ENCODE assay signal across 8 mouse cellular contexts in genomic region chr8:86746511-86746910, GRCm38 (mm10). TPM values are rescaled to one million over a fixed set of nuclear protein-coding genes. Genes with fewer than 3 reads are reported as not detected.
A peak's percentile ranks its signal among the peaks of the same experiment; 100 is the strongest.
DNase-seq lines count a peak whose midpoint lies in the region; ATAC-seq and TF ChIP-seq lines count a peak whose summit lies in the region.

No protein-coding gene starts in this region.

- peaks cover 25% of the 10 kb centered on the region for H3K4me1 ChIP-seq in embryonic facial prominence, embryonic 10.5 days
- peaks cover 37% of the 10 kb centered on the region for H3K4me1 ChIP-seq in hindbrain, embryonic 13.5 days (replicated peaks)
- H3K4me1 ChIP-seq in liver, embryonic 11.5 days (replicated peaks; ENCODE audit: control insufficient read depth, insufficient read depth, low read length) = peaks cover 10% of the 10 kb centered on the region
- peaks cover 25% of the 10 kb centered on the region; the same call in 1 of the 2 replicates for H3K4me1 ChIP-seq in neural tube, embryonic 14.5 days (ENCODE audit: control insufficient read depth, insufficient read depth, low read length)

- peak; percentile 49 for ATAC-seq in hindbrain, embryonic 13.5 days (ENCODE audit: low FRiP score)
- peak; percentile 26; the same call in 1 of the 2 replicates for ATAC-seq in liver, embryonic 11.5 days (replicated peaks; ENCODE audit: low FRiP score)
- ATAC-seq in neural tube, embryonic 14.5 days (ENCODE audit: low read depth) = peak; percentile 23

- H3K79me2 ChIP-seq in C2C12 (ENCODE audit: control insufficient read depth, insufficient read depth) = peaks cover 41% of the 10 kb centered on the region

- peak overlapping the region; percentile 100 for H3K27ac ChIP-seq in embryonic facial prominence, embryonic 10.5 days (replicated peaks)
- peak overlapping the region; percentile 99 for H3K27ac ChIP-seq in hindbrain, embryonic 13.5 days
- H3K27ac ChIP-seq in liver, embryonic 11.5 days (ENCODE audit: low read depth, low read length) = peak overlapping the region; percentile 50; the same call in 1 of the 2 replicates
- peak overlapping the region; percentile 97; the same call in 1 of the 2 replicates for H3K27ac ChIP-seq in neural tube, embryonic 14.5 days (ENCODE audit: low read depth, low read length)

- peak; percentile 57 for DNase-seq in embryo, embryonic 10 days (ENCODE audit: low spot score)
- no peak for DNase-seq in embryo, embryonic 9.5 days (ENCODE audit: extremely low spot score)
- DNase-seq in embryonic facial prominence, embryonic 10.5 days (ENCODE audit: low spot score) = no peak
- no peak for DNase-seq in liver, embryonic 11.5 days (ENCODE audit: low spot score)
- DNase-seq in right cerebral cortex, postnatal 4 days = no peak

- TF ChIP-seq CTCF in C2C12 (IDR thresholded peaks at IDR 0.05; ENCODE audit: control insufficient read depth, insufficient read depth, insufficient read length) = no peak

- peak overlapping the region; percentile 95 for H3ac ChIP-seq in C2C12 (ENCODE audit: control insufficient read depth, insufficient read length, low read depth)

- H3K36me3 ChIP-seq in C2C12 (ENCODE audit: control insufficient read depth, insufficient read depth) = no peaks in the 10 kb centered on the region
- H3K36me3 ChIP-seq in embryonic facial prominence, embryonic 10.5 days (replicated peaks) = no peaks in the 10 kb centered on the region
- H3K36me3 ChIP-seq in hindbrain, embryonic 13.5 days = no peaks in the 10 kb centered on the region
- no peaks in the 10 kb centered on the region for H3K36me3 ChIP-seq in liver, embryonic 11.5 days (ENCODE audit: control insufficient read depth, insufficient read depth, low read length)
- no peaks in the 10 kb centered on the region for H3K36me3 ChIP-seq in neural tube, embryonic 14.5 days (ENCODE audit: control insufficient read depth, insufficient read depth, low read length)

- peak overlapping the region; percentile 78 for H3K4me2 ChIP-seq in hindbrain, embryonic 13.5 days
- peak overlapping the region; percentile 93 for H3K4me2 ChIP-seq in liver, embryonic 11.5 days
- peak overlapping the region; percentile 55 for H3K4me2 ChIP-seq in neural tube, embryonic 14.5 days (ENCODE audit: low read depth, low read length)

- peaks cover 37% of the 10 kb centered on the region for H3K79me3 ChIP-seq in C2C12 (ENCODE audit: low read depth)

- peak overlapping the region; percentile 71 for H3K4me3 ChIP-seq in C2C12 (ENCODE audit: insufficient read depth, poor library complexity, severe bottlenecking)
- peak overlapping the region; percentile 94 for H3K4me3 ChIP-seq in embryonic facial prominence, embryonic 10.5 days
- H3K4me3 ChIP-seq in hindbrain, embryonic 13.5 days = peak overlapping the region; percentile 85
- peak overlapping the region; percentile 94 for H3K4me3 ChIP-seq in liver, embryonic 11.5 days (ENCODE audit: low read depth, low read length)
- peak overlapping the region; percentile 85 for H3K4me3 ChIP-seq in neural tube, embryonic 14.5 days (ENCODE audit: low read depth, low read length)

- peak overlapping the region; percentile 98 for H3K9ac ChIP-seq in hindbrain, embryonic 13.5 days
- H3K9ac ChIP-seq in liver, embryonic 11.5 days (ENCODE audit: low read depth, low read length) = peak overlapping the region; percentile 94
- peak overlapping the region; percentile 99 for H3K9ac ChIP-seq in neural tube, embryonic 14.5 days (replicated peaks; ENCODE audit: low read depth, low read length)

- no peaks in the 10 kb centered on the region for H3K9me3 ChIP-seq in embryonic facial prominence, embryonic 10.5 days
- H3K9me3 ChIP-seq in hindbrain, embryonic 13.5 days = no peaks in the 10 kb centered on the region
- H3K9me3 ChIP-seq in liver, embryonic 11.5 days (ENCODE audit: control insufficient read depth, low read length) = no peaks in the 10 kb centered on the region
- H3K9me3 ChIP-seq in neural tube, embryonic 14.5 days (ENCODE audit: control insufficient read depth, low read length) = no peaks in the 10 kb centered on the region

- no peaks in the 10 kb centered on the region for H3K27me3 ChIP-seq in C2C12 (ENCODE audit: control insufficient read depth, insufficient read depth, insufficient read length)
- H3K27me3 ChIP-seq in embryonic facial prominence, embryonic 10.5 days (replicated peaks; ENCODE audit: low read depth, poor library complexity, severe bottlenecking) = no peaks in the 10 kb centered on the region
- H3K27me3 ChIP-seq in hindbrain, embryonic 13.5 days = no peaks in the 10 kb centered on the region
- no peaks in the 10 kb centered on the region for H3K27me3 ChIP-seq in liver, embryonic 11.5 days (replicated peaks; ENCODE audit: control insufficient read depth, insufficient read depth, low read length)
- no peaks in the 10 kb centered on the region for H3K27me3 ChIP-seq in neural tube, embryonic 14.5 days (ENCODE audit: control insufficient read depth, insufficient read depth, low read length)

- 3% methylated on average over 11 of the region's 11 CpGs for WGBS in embryonic facial prominence, embryonic 10.5 days
- WGBS in hindbrain, embryonic 13.5 days = 1% methylated on average over 11 of the region's 11 CpGs
- 1% methylated on average over 11 of the region's 11 CpGs for WGBS in liver, embryonic 11.5 days
- 2% methylated on average over 11 of the region's 11 CpGs for WGBS in neural tube, embryonic 14.5 days

TF ChIP-seq in C2C12, 6 proteins besides CTCF, POLR2A, EP300 and RAD21:
- TF ChIP-seq MYOD1 (IDR thresholded peaks at IDR 0.05; ENCODE audit: control insufficient read depth, insufficient read length, low read depth) (no peak), FOSL1 (IDR thresholded peaks at IDR 0.05; ENCODE audit: insufficient read depth, low read length, poor library complexity, severe bottlenecking) (no peak), USF1 (IDR thresholded peaks at IDR 0.05; ENCODE audit: low read depth) (no peak), MYOG (IDR thresholded peaks at IDR 0.05; ENCODE audit: control insufficient read depth, extremely low read depth, insufficient read length) (no peak), CEBPB (IDR thresholded peaks at IDR 0.05; ENCODE audit: low read depth) (no peak), MAX (IDR thresholded peaks at IDR 0.05) (no peak)

RNA-seq across cellular contexts. Expression of gene Siah1a, which starts 0.8 kb away (rescaled TPM):
- 9.1 TPM for polyA plus RNA-seq in C2C12 (2012; fragmentation: generic; extraction: Trizol)
- polyA plus RNA-seq in embryonic facial prominence, embryonic 10.5 days (2016; fragmentation: Nextera tagmentation; extraction: Ambion mirVana) = 49.3 and 50.5 TPM in 2 replicates
- polyA plus RNA-seq in hindbrain, embryonic 13.5 days (2015; fragmentation: Nextera tagmentation; extraction: Ambion mirVana) = 85.7 and 88.6 TPM in 2 replicates
- 26.7 and 28.0 TPM in 2 replicates for polyA plus RNA-seq in liver, embryonic 11.5 days (2014; fragmentation: Nextera tagmentation; extraction: Ambion mirVana)
- polyA plus RNA-seq in neural tube, embryonic 14.5 days (2014; fragmentation: Nextera tagmentation; extraction: Ambion mirVana) = 81.0 and 88.7 TPM in 2 replicates

RNA-seq across cellular contexts. Expression of gene Gm10638, which starts 1.0 kb away (rescaled TPM):
- 0.94 TPM for polyA plus RNA-seq in C2C12 (2012; fragmentation: generic; extraction: Trizol)
- 4.6 and 4.8 TPM in 2 replicates for polyA plus RNA-seq in embryonic facial prominence, embryonic 10.5 days (2016; fragmentation: Nextera tagmentation; extraction: Ambion mirVana)
- polyA plus RNA-seq in hindbrain, embryonic 13.5 days (2015; fragmentation: Nextera tagmentation; extraction: Ambion mirVana) = 7.5 and 7.8 TPM in 2 replicates
- polyA plus RNA-seq in liver, embryonic 11.5 days (2014; fragmentation: Nextera tagmentation; extraction: Ambion mirVana) = 1.1 and 1.4 TPM in 2 replicates
- polyA plus RNA-seq in neural tube, embryonic 14.5 days (2014; fragmentation: Nextera tagmentation; extraction: Ambion mirVana) = 5.5 and 6.3 TPM in 2 replicates

Comparison
In these comparisons a context has a peak if more than half of its experiments do, and no peak if none do; other contexts are left out.
1. H3K27ac ChIP-seq: peak in every context shown above with its lines; median percentile 100 in embryonic facial prominence, embryonic 10.5 days; 99 in hindbrain, embryonic 13.5 days; 97 in neural tube, embryonic 14.5 days; 50 in liver, embryonic 11.5 days.